In genomic region chr6:91281206-91281605, GRCm38 (mm10) we compare ENCODE assay signal across 9 mouse cellular contexts.
DNase-seq lines count a peak whose midpoint lies in the region; ATAC-seq and TF ChIP-seq lines count a peak whose summit lies in the region.
"Had no signal": no experiment of that assay in that cellular context is flagged by ENCODE, and none has a peak within 500 bp of the region (broad histone marks: within the 10 kb centered on the region; RNA-seq: fewer than 3 reads in every experiment).

No protein-coding gene starts in this region.

- ATAC-seq in liver, postnatal 0 days, result peak; percentile 59; the same call in 1 of the 2 replicates
- ATAC-seq in neural tube, embryonic 14.5 days (ENCODE audit: low read depth), result peak; percentile 25; the same call in 1 of the 2 replicates

- H3K27me3 ChIP-seq in liver, postnatal 0 days (ENCODE audit: insufficient read depth, low read length), result peaks cover 31% of the 10 kb centered on the region
- H3K27me3 ChIP-seq in neural tube, embryonic 14.5 days (ENCODE audit: control insufficient read depth, insufficient read depth, low read length), result no peaks in the 10 kb centered on the region

- H3K36me3 ChIP-seq in liver, postnatal 0 days (replicated peaks; ENCODE audit: insufficient read depth, low read length), result no peaks in the 10 kb centered on the region
- H3K36me3 ChIP-seq in neural tube, embryonic 14.5 days (ENCODE audit: control insufficient read depth, insufficient read depth, low read length), result no peaks in the 10 kb centered on the region
- H3K36me3 ChIP-seq: embryonic facial prominence, embryonic 13.5 days had no signal

- H3K27ac ChIP-seq in embryonic fibroblast, embryonic 13.5 days (ENCODE audit: insufficient read depth, low read length), result no peak overlapping the region
- H3K27ac ChIP-seq in liver, postnatal 0 days (ENCODE audit: low read depth), result no peak overlapping the region
- no peak overlapping the region for H3K27ac ChIP-seq in neural tube, embryonic 14.5 days (ENCODE audit: low read depth, low read length)
- H3K27ac ChIP-seq: embryonic facial prominence, embryonic 13.5 days had no signal

- no peak for TF ChIP-seq POLR2A in embryonic fibroblast, embryonic 13.5 days (IDR thresholded peaks at IDR 0.05; ENCODE audit: low read depth, low read length)

- 3% methylated on average over 6 of the region's 6 CpGs for WGBS in liver, postnatal 0 days (ENCODE audit: insufficient replicate concordance)
- WGBS in neural tube, embryonic 14.5 days, result 3% methylated on average over 6 of the region's 6 CpGs

- TF ChIP-seq EP300 in liver, postnatal 0 days (IDR thresholded peaks at IDR 0.05; ENCODE audit: low read depth), result no peak

- DNase-seq in CD4-positive helper T cell, adult 2 months (ENCODE audit: low read depth, low spot score), result peak; percentile 58
- DNase-seq in adrenal gland, postnatal 25 days, result peak; percentile 92
- DNase-seq in heart, postnatal 10 days, result peak; percentile 90 to 96
- DNase-seq in kidney, postnatal 4 days, result peak; percentile 93 to 96
- DNase-seq in liver, postnatal 0 days, result peak; percentile 88
- DNase-seq in testis, postnatal 10 days (ENCODE audit: low spot score), result peak; percentile 97

- peak; percentile 96 for TF ChIP-seq CTCF in embryonic fibroblast, embryonic 13.5 days (IDR thresholded peaks at IDR 0.05; ENCODE audit: borderline replicate concordance, insufficient read depth, low read length)
- peak; percentile 99 for TF ChIP-seq CTCF in liver, postnatal 0 days (IDR thresholded peaks at IDR 0.05; ENCODE audit: low read depth)

- H3K9me3 ChIP-seq in liver, postnatal 0 days (ENCODE audit: low read length), result no peaks in the 10 kb centered on the region
- no peaks in the 10 kb centered on the region for H3K9me3 ChIP-seq in neural tube, embryonic 14.5 days (ENCODE audit: control insufficient read depth, low read length)
- H3K9me3 ChIP-seq: embryonic facial prominence, embryonic 13.5 days had no signal

- H3K4me3 ChIP-seq in embryonic fibroblast, embryonic 13.5 days (ENCODE audit: insufficient read depth, low read length), result no peak overlapping the region
- H3K4me3 ChIP-seq in liver, postnatal 0 days (ENCODE audit: low read depth, low read length), result no peak overlapping the region
- no peak overlapping the region for H3K4me3 ChIP-seq in neural tube, embryonic 14.5 days (ENCODE audit: low read depth, low read length)
- H3K4me3 ChIP-seq: embryonic facial prominence, embryonic 13.5 days had no signal

- H3K4me2 ChIP-seq in liver, postnatal 0 days (ENCODE audit: low read depth, low read length), result no peak overlapping the region
- H3K4me2 ChIP-seq in neural tube, embryonic 14.5 days (ENCODE audit: low read depth, low read length), result no peak overlapping the region
- H3K4me2 ChIP-seq: embryonic facial prominence, embryonic 13.5 days had no signal

- intact Hi-C loops in heart, postnatal 10 days (cut with DNase I), result loop anchor here (1.0 to 5.0 kb wide), 5 partner anchors 108 to 544 kb away; no protein-coding TSS in a partner anchor

- no peak overlapping the region for H3K9ac ChIP-seq in liver, postnatal 0 days (replicated peaks)
- H3K9ac ChIP-seq in neural tube, embryonic 14.5 days (replicated peaks; ENCODE audit: low read depth, low read length), result no peak overlapping the region
- H3K9ac ChIP-seq: embryonic facial prominence, embryonic 13.5 days had no signal

- H3K4me1 ChIP-seq in embryonic fibroblast, embryonic 13.5 days (ENCODE audit: control insufficient read depth, insufficient read depth, low read length), result no peaks in the 10 kb centered on the region
- H3K4me1 ChIP-seq in liver, postnatal 0 days (ENCODE audit: insufficient read depth), result no peaks in the 10 kb centered on the region
- peaks cover 19% of the 10 kb centered on the region for H3K4me1 ChIP-seq in neural tube, embryonic 14.5 days (ENCODE audit: control insufficient read depth, insufficient read depth, low read length)
